17 mouse cellular contexts compared by ENCODE assay signal in the genomic region with DNA sequence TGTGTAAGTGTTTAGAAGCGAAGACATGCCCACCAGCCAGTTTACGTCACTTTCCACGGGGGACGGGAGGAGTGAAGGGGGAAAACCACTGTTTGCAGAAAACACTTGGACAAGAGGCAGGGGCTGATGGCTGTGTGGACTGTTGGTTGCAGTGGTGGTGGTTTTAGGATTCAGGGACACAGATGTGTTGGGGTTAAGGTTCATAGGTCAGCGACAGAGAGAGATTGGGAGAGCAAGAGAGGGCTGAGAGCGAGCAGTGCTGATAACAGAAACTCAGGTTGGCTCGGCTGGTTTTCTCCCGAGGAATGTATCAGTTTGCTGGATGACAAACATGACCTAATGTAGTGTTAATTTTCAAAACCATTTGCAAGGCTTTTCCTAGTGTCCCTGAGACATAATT.
"Had no signal": no experiment of that assay in that cellular context is flagged by ENCODE, and none has a peak within 500 bp of the region (broad histone marks: within the 10 kb centered on the region; RNA-seq: fewer than 3 reads in every experiment).

No protein-coding gene starts in this region.

- ATAC-seq: midbrain, embryonic 16.5 days had no signal

- H3K27me3 ChIP-seq: midbrain, embryonic 12.5 days; neural tube, embryonic 13.5 days; neural tube, embryonic 15.5 days had no signal

- H3K27ac ChIP-seq: neural tube, embryonic 13.5 days; neural tube, embryonic 15.5 days had no signal

- H3K36me3 ChIP-seq: midbrain, embryonic 10.5 days; midbrain, embryonic 12.5 days; neural tube, embryonic 13.5 days; neural tube, embryonic 15.5 days had no signal

- DNase-seq: lung, adult 18-20 months; lung, embryonic 14.5 days; midbrain, embryonic 14.5 days; retina, postnatal 1 day; right cerebral cortex, adult 18-20 months; right cerebral cortex, postnatal 25 days; right cerebral cortex, postnatal 4 days; spleen, adult 18-20 months; thymus, adult 18-20 months; thymus, postnatal 14 days; thymus, postnatal 36 days had no signal

- H3K4me3 ChIP-seq: midbrain, embryonic 10.5 days; midbrain, embryonic 12.5 days; myocyte; neural tube, embryonic 13.5 days; neural tube, embryonic 15.5 days had no signal

- H3K4me2 ChIP-seq: lung, embryonic 14.5 days; midbrain, embryonic 12.5 days; neural tube, embryonic 13.5 days; neural tube, embryonic 15.5 days had no signal

- H3K9ac ChIP-seq: lung, embryonic 14.5 days; midbrain, embryonic 12.5 days; neural tube, embryonic 13.5 days; neural tube, embryonic 15.5 days had no signal

- H3K9me3 ChIP-seq: midbrain, embryonic 10.5 days; midbrain, embryonic 12.5 days; neural tube, embryonic 13.5 days; neural tube, embryonic 15.5 days had no signal
